Mouse (Mus musculus): ENCODE data around the gene Tbx20. TPM values are rescaled to one million over a fixed set of nuclear protein-coding genes. Genes with fewer than 3 reads are reported as not detected.
A peak's percentile ranks its signal among the peaks of the same experiment; 100 is the strongest.

Gene Tbx20
- total RNA-seq, 2 experiments from 2014 or later = not detected

GRCm38 (mm10) chr9:24769611-24770010 is 4.5 kb downstream of the Tbx20 start:
- DNase-seq (ENCODE audit: low spot score in 2 of 2) = no peak

- DNase-seq (ENCODE audit: low spot score in 2 of 2) = no peak
Observed at GRCm38 (mm10) chr9:24767056-24767455, 7.0 kb downstream of the Tbx20 start.

DNA sequence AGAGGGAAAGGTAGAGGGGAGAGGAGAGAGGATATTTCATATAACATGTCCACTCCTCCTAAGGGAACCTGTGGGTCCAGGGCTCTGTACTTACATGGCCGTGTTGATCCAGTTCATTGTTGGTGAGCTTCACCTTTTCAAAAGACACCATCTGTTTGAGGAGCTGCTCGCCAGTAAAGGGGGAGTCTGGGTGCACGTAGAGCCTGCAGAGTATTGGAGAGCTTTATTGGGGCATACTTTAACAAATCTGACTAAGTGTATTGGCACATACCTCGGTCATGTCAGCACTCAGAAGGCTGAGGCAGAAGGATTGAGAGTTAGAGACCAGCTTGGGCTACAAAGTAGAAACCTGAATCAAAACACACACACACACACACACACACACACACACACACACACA is 8.5 kb downstream of the Tbx20 start:
- DNase-seq (ENCODE audit: low spot score in 2 of 2) = no peak

DNA sequence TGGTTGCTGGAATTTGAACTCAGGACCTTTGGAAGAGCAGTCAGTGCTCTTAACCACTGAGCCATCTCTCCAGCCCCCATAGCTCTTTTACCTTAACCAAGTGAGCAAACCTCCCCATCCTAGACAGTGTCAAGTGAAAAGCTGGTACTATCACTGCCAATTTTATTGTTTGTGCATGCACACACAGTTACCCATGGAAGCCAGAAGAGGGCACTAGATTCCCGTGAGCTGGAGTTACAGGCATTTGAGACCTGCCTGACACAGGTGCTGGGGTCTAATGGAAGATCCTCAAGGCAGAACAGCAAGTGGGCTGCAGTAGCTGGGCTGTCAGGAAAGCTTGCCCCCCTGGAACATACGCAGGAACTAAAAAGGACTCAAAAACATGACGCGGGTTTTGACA is 13.6 kb downstream of the Tbx20 start:
- no peak for DNase-seq (ENCODE audit: low spot score in 2 of 2)

DNA sequence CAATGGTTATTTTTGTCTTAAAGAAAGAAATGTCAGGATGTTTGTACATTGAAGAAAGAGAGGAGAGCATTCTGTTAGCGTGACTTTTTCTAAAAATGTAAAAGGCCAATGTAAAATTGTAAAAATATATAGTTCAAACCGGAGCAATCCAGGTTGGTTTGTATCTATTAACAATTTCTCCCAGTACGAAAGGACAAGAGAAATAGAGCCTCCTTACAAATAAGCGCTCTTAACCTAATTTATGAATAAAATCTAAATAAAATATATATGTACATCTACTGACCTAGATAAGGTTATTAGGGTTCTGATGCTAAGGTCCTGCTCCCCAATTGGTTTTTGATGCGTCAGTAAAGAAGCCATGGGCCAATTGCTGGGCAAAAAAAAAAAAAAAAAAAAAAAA is 29.1 kb downstream of the Tbx20 start:
- DNase-seq (ENCODE audit: low spot score in 2 of 2) = no peak

GRCm38 (mm10) chr9:24701246-24701645 is 72.9 kb downstream of the Tbx20 start:
- no peak for DNase-seq (ENCODE audit: low spot score in 2 of 2)

DNA sequence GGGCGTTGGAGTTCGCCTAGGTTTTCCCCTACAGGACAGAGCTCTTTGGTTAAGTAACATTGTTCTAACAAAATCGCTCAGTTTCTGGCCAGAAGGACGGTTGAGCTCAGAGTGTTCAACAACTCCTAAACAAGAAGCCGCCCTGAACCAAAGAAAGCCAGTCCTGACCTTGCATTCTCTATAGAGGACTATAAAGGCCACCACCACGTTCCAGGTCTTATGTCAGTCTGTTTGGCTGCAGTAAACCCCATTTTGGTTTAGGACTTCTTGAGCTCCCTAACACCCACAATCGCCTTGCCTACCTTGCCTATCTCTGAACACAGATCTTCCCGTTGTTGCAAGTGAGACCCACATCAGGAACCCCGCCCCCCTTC is 77.7 kb downstream of the Tbx20 start:
- no peak for DNase-seq (ENCODE audit: low spot score in 2 of 2)

DNA sequence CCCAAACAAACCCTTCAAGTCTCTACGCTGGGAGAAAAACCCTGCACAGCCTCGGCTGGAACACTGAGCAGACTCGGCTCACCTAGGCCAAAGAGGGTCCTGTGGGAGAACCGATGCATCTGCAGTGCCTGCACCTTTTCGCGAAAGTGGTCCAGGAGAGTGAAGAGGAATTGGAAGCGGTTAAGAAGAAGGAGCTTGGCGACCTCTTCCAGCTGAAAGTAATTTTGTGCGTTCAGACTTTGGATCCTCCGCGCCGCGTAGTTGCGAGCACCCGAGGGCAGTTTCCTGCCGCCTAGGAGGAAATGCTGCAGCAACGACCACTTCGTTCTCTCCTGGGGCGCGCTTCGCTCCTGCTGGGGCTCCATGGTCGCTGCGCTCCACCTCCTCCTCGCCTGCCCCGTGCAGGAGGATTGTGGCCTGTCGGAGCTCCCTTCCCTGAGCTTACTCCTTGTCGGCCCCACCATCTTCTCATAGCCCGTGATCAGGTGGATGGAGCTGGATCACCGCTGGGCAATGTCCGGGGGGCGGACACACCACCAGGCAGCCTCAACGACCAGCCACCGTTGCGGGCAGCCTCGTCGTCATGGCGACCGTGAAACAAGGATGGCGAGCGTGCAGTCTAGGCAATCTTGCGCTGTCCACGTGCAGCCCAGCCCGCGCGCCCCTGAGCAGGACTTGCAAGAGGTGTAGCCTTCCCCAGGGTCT is 78.3 kb downstream of the Tbx20 start, which contains the start of gene Dpy19l2:
Dpy19l2 (minus strand) TSS at position 594 of the 705 bp plus-strand sequence.
- peak; percentile 30 to 57 for DNase-seq (ENCODE audit: low spot score in 2 of 2)

Other genes with a start within 250 kb of the Tbx20 start
- gene Cypt4, start 149.1 kb downstream of the Tbx20 start, total RNA-seq (2021) = not detected
- gene Dpy19l2, start 78.0 kb downstream of the Tbx20 start, total RNA-seq (2021) = under 1 TPM; 0.16 to 0.40 TPM

Data from left cerebral cortex, adult 18-20 months (tissue).